In genomic region chr2:153292305-153292861, GRCm38 (mm10) we compare ENCODE assay signal across 8 mouse cellular contexts. TPM values are rescaled to one million over a fixed set of nuclear protein-coding genes. Genes with fewer than 3 reads are reported as not detected.
DNase-seq lines count a peak whose midpoint lies in the region; ATAC-seq lines count a peak whose summit lies in the region.

No protein-coding gene starts in this region.

- DNase-seq in heart, adult 8-10 months (ENCODE audit: low spot score): no peak
- DNase-seq in R1 (ENCODE audit: low read depth, low spot score): peak; percentile 86
- no peak for DNase-seq in urinary bladder, adult 18-20 months (ENCODE audit: low spot score in 2 of 2)
- DNase-seq in adrenal gland, adult 8-10 months: no peak

- H3K4me1 ChIP-seq in heart, embryonic 12.5 days (replicated peaks): peaks cover 20% of the 10 kb centered on the region
- H3K4me1 ChIP-seq in forebrain, embryonic 15.5 days: peaks cover 26% of the 10 kb centered on the region
- H3K4me1 ChIP-seq in limb, embryonic 12.5 days (replicated peaks): peaks cover 19% of the 10 kb centered on the region
- H3K4me1 ChIP-seq in midbrain, embryonic 12.5 days: peaks cover 14% of the 10 kb centered on the region

- ATAC-seq in heart, embryonic 12.5 days (ENCODE audit: insufficient number of reproducible peaks, low FRiP score): no peak; the same call in 1 of the 2 replicates
- no peak for ATAC-seq in forebrain, embryonic 15.5 days (replicated peaks)
- no peak for ATAC-seq in limb, embryonic 12.5 days (ENCODE audit: insufficient number of reproducible peaks, insufficient read depth, low FRiP score, low TSS enrichment, low read depth)
- ATAC-seq in midbrain, embryonic 12.5 days (ENCODE audit: low FRiP score, low read depth): no peak

- peak overlapping the region; percentile 83 for H3K4me2 ChIP-seq in heart, embryonic 12.5 days
- H3K4me2 ChIP-seq in forebrain, embryonic 15.5 days (replicated peaks): peak overlapping the region; percentile 64
- H3K4me2 ChIP-seq in limb, embryonic 12.5 days: peak overlapping the region; percentile 91
- peak overlapping the region; percentile 86 for H3K4me2 ChIP-seq in midbrain, embryonic 12.5 days (replicated peaks)

- H3K9ac ChIP-seq in heart, embryonic 12.5 days: peak overlapping the region; percentile 90; the same call in 1 of the 2 replicates
- peak overlapping the region; percentile 96 for H3K9ac ChIP-seq in forebrain, embryonic 15.5 days (replicated peaks)
- H3K9ac ChIP-seq in limb, embryonic 12.5 days (replicated peaks): peak overlapping the region; percentile 92; the same call in 1 of the 2 replicates
- H3K9ac ChIP-seq in midbrain, embryonic 12.5 days (replicated peaks): peak overlapping the region; percentile 93; the same call in 1 of the 2 replicates

- peak overlapping the region; percentile 80 for H3K4me3 ChIP-seq in heart, embryonic 12.5 days
- peak overlapping the region; percentile 92 for H3K4me3 ChIP-seq in forebrain, embryonic 15.5 days
- peak overlapping the region; percentile 96 for H3K4me3 ChIP-seq in limb, embryonic 12.5 days (replicated peaks)
- peak overlapping the region; percentile 91 for H3K4me3 ChIP-seq in midbrain, embryonic 12.5 days

- H3K27me3 ChIP-seq in heart, embryonic 12.5 days (replicated peaks): no peaks in the 10 kb centered on the region
- H3K27me3 ChIP-seq in forebrain, embryonic 15.5 days: no peaks in the 10 kb centered on the region
- H3K27me3 ChIP-seq in limb, embryonic 12.5 days: no peaks in the 10 kb centered on the region
- H3K27me3 ChIP-seq in midbrain, embryonic 12.5 days: no peaks in the 10 kb centered on the region

- H3K36me3 ChIP-seq in heart, embryonic 12.5 days: 0 out of 2 replicates have a peak, but pooled peaks cover 3% of the 10 kb centered on the region
- no peaks in the 10 kb centered on the region for H3K36me3 ChIP-seq in forebrain, embryonic 15.5 days
- 0 out of 2 replicates have a peak, but pooled peaks cover 7% of the 10 kb centered on the region for H3K36me3 ChIP-seq in limb, embryonic 12.5 days
- no peaks in the 10 kb centered on the region for H3K36me3 ChIP-seq in midbrain, embryonic 12.5 days

- 44% methylated on average over 7 of the region's 7 CpGs for WGBS in heart, embryonic 12.5 days
- 47% methylated on average over 7 of the region's 7 CpGs for WGBS in forebrain, embryonic 15.5 days
- WGBS in limb, embryonic 12.5 days: 47% methylated on average over 7 of the region's 7 CpGs
- WGBS in midbrain, embryonic 12.5 days: 52% methylated on average over 7 of the region's 7 CpGs

- H3K9me3 ChIP-seq in heart, embryonic 12.5 days (replicated peaks): no peaks in the 10 kb centered on the region
- no peaks in the 10 kb centered on the region for H3K9me3 ChIP-seq in forebrain, embryonic 15.5 days
- no peaks in the 10 kb centered on the region for H3K9me3 ChIP-seq in limb, embryonic 12.5 days
- no peaks in the 10 kb centered on the region for H3K9me3 ChIP-seq in midbrain, embryonic 12.5 days

- no peak overlapping the region for H3K27ac ChIP-seq in heart, embryonic 12.5 days (ENCODE audit: poor library complexity, severe bottlenecking)
- H3K27ac ChIP-seq in forebrain, embryonic 15.5 days (replicated peaks): no peak overlapping the region
- no peak overlapping the region for H3K27ac ChIP-seq in limb, embryonic 12.5 days
- H3K27ac ChIP-seq in midbrain, embryonic 12.5 days (replicated peaks): no peak overlapping the region

RNA-seq across cellular contexts. Expression of gene Kif3b, which starts 1.2 kb away (rescaled TPM):
- polyA plus RNA-seq in heart, embryonic 12.5 days (2016; fragmentation: Nextera tagmentation; extraction: Ambion mirVana): 5.0 and 5.5 TPM in 2 replicates
- total RNA-seq in heart, adult 8-10 months (2022): 1 to 10 TPM; 6.4 to 9.3 (median 8.1) TPM
- 18.7 and 19.0 TPM in 2 replicates for polyA plus RNA-seq in forebrain, embryonic 15.5 days (2015; fragmentation: Nextera tagmentation; extraction: Ambion mirVana)
- 7.0 TPM in 2 replicates for polyA plus RNA-seq in limb, embryonic 12.5 days (2016; fragmentation: Nextera tagmentation; extraction: Ambion mirVana)
- 12.4 and 12.5 TPM in 2 replicates for polyA plus RNA-seq in midbrain, embryonic 12.5 days (2016; fragmentation: Nextera tagmentation; extraction: Ambion mirVana)
- 10 to 100 TPM; 28.7 to 34.4 (median 32.1) TPM for total RNA-seq in adrenal gland, adult 8-10 months (2022)

RNA-seq across cellular contexts. Expression of gene Pofut1, which starts 51.0 kb away (rescaled TPM):
- polyA plus RNA-seq in heart, embryonic 12.5 days (2016; fragmentation: Nextera tagmentation; extraction: Ambion mirVana): 3.7 and 4.5 TPM in 2 replicates
- 10 to 100 TPM; 10.6 to 14.9 (median 13.5) TPM for total RNA-seq in heart, adult 8-10 months (2022)
- 5.7 and 6.6 TPM in 2 replicates for polyA plus RNA-seq in forebrain, embryonic 15.5 days (2015; fragmentation: Nextera tagmentation; extraction: Ambion mirVana)
- polyA plus RNA-seq in limb, embryonic 12.5 days (2016; fragmentation: Nextera tagmentation; extraction: Ambion mirVana): 7.2 and 7.4 TPM in 2 replicates
- polyA plus RNA-seq in midbrain, embryonic 12.5 days (2016; fragmentation: Nextera tagmentation; extraction: Ambion mirVana): 6.2 and 6.4 TPM in 2 replicates
- 10 to 100 TPM; 74.6 to 88.0 (median 79.3) TPM for total RNA-seq in adrenal gland, adult 8-10 months (2022)

RNA-seq across cellular contexts. Expression of gene Plagl2, which starts 51.2 kb away (rescaled TPM):
- polyA plus RNA-seq in heart, embryonic 12.5 days (2016; fragmentation: Nextera tagmentation; extraction: Ambion mirVana): 20.2 and 22.1 TPM in 2 replicates
- 1 to 10 TPM; 3.6 to 4.3 (median 4.0) TPM for total RNA-seq in heart, adult 8-10 months (2022)
- 6.8 and 7.7 TPM in 2 replicates for polyA plus RNA-seq in forebrain, embryonic 15.5 days (2015; fragmentation: Nextera tagmentation; extraction: Ambion mirVana)
- 13.3 and 16.6 TPM in 2 replicates for polyA plus RNA-seq in limb, embryonic 12.5 days (2016; fragmentation: Nextera tagmentation; extraction: Ambion mirVana)
- 20.4 and 23.7 TPM in 2 replicates for polyA plus RNA-seq in midbrain, embryonic 12.5 days (2016; fragmentation: Nextera tagmentation; extraction: Ambion mirVana)
- 10 to 100 TPM in 2 of 4 experiments, 1 to 10 TPM in 2; 9.0 to 14.0 (median 11.6) TPM for total RNA-seq in adrenal gland, adult 8-10 months (2022)

RNA-seq across cellular contexts. Expression of gene Asxl1, which starts 53.2 kb away (rescaled TPM):
- polyA plus RNA-seq in heart, embryonic 12.5 days (2016; fragmentation: Nextera tagmentation; extraction: Ambion mirVana): 14.4 TPM in 2 replicates
- 10 to 100 TPM; 17.6 to 23.9 (median 22.1) TPM for total RNA-seq in heart, adult 8-10 months (2022)
- 13.1 and 17.1 TPM in 2 replicates for polyA plus RNA-seq in forebrain, embryonic 15.5 days (2015; fragmentation: Nextera tagmentation; extraction: Ambion mirVana)
- polyA plus RNA-seq in limb, embryonic 12.5 days (2016; fragmentation: Nextera tagmentation; extraction: Ambion mirVana): 18.9 and 26.8 TPM in 2 replicates
- 16.4 and 18.2 TPM in 2 replicates for polyA plus RNA-seq in midbrain, embryonic 12.5 days (2016; fragmentation: Nextera tagmentation; extraction: Ambion mirVana)
- total RNA-seq in adrenal gland, adult 8-10 months (2022): 10 to 100 TPM; 31.1 to 39.8 (median 33.2) TPM
